In genomic region chr12:51888609-51889008, GRCm38 (mm10) we compare ENCODE assay signal across 30 mouse cellular contexts. TPM values are rescaled to one million over a fixed set of nuclear protein-coding genes. Genes with fewer than 3 reads are reported as not detected.
DNase-seq lines count a peak whose midpoint lies in the region; ATAC-seq and TF ChIP-seq lines count a peak whose summit lies in the region.
"Had no signal": no experiment of that assay in that cellular context is flagged by ENCODE, and none has a peak within 500 bp of the region (broad histone marks: within the 10 kb centered on the region; RNA-seq: fewer than 3 reads in every experiment).

No protein-coding gene starts in this region.

- no peak overlapping the region for H3K4me3 ChIP-seq in lung, embryonic 16.5 days (ENCODE audit: low read length)
- no peak overlapping the region for H3K4me3 ChIP-seq in thymus, adult 2 months (ENCODE audit: control insufficient read depth, insufficient read depth, low read length)
- H3K4me3 ChIP-seq: embryonic facial prominence, embryonic 10.5 days; embryonic facial prominence, embryonic 15.5 days; forebrain, embryonic 12.5 days; heart, embryonic 10.5 days; heart, embryonic 15.5 days; hindbrain, embryonic 12.5 days; limb, embryonic 12.5 days; liver, embryonic 15.5 days; neural tube, embryonic 15.5 days had no signal

- H3K9me3 ChIP-seq in lung, embryonic 16.5 days (ENCODE audit: control insufficient read depth, low read length) = no peaks in the 10 kb centered on the region
- H3K9me3 ChIP-seq: embryonic facial prominence, embryonic 10.5 days; embryonic facial prominence, embryonic 15.5 days; forebrain, embryonic 12.5 days; heart, embryonic 10.5 days; heart, embryonic 15.5 days; hindbrain, embryonic 12.5 days; limb, embryonic 12.5 days; liver, embryonic 15.5 days; neural tube, embryonic 15.5 days had no signal

- no peaks in the 10 kb centered on the region for H3K27me3 ChIP-seq in lung, embryonic 16.5 days (ENCODE audit: control insufficient read depth, insufficient read depth, low read depth, low read length)
- H3K27me3 ChIP-seq in thymus, adult 2 months (ENCODE audit: control insufficient read depth, insufficient read depth, low read length) = no peaks in the 10 kb centered on the region
- H3K27me3 ChIP-seq: embryonic facial prominence, embryonic 15.5 days; forebrain, embryonic 12.5 days; heart, embryonic 15.5 days; hindbrain, embryonic 12.5 days; limb, embryonic 12.5 days; liver, embryonic 15.5 days; neural tube, embryonic 15.5 days had no signal

- H3K27ac ChIP-seq in lung, embryonic 16.5 days (ENCODE audit: low read length) = no peak overlapping the region
- H3K27ac ChIP-seq in thymus, adult 2 months (ENCODE audit: control insufficient read depth, insufficient read depth, low read length) = peak overlapping the region; percentile 97
- H3K27ac ChIP-seq: embryonic facial prominence, embryonic 10.5 days; embryonic facial prominence, embryonic 15.5 days; forebrain, embryonic 12.5 days; heart, embryonic 10.5 days; heart, embryonic 15.5 days; hindbrain, embryonic 12.5 days; hindbrain, postnatal 0 days; kidney, postnatal 0 days; limb, embryonic 12.5 days; liver, embryonic 15.5 days; neural tube, embryonic 15.5 days had no signal

- no peak for TF ChIP-seq CTCF in thymus, adult 2 months (IDR thresholded peaks at IDR 0.05; ENCODE audit: borderline replicate concordance, control insufficient read depth, extremely low read depth, insufficient read depth, low read length, poor library complexity)

- no peak for DNase-seq in lung, postnatal 36 days
- DNase-seq in thymus, adult 2 months = no peak
- no peak for DNase-seq in thymus, postnatal 25 days
- DNase-seq in induced T-regulatory cell, adult 2 months (ENCODE audit: low read depth) = peak; percentile 23
- no peak for DNase-seq in layer of hippocampus, postnatal 36 days
- DNase-seq: adrenal gland, postnatal 14 days; B cell, adult 2 months; cerebellum, adult 11-12 months; cerebellum, adult 9-11 months; gastrocnemius, postnatal 25 days; heart, adult 11 months; kidney, adult 8-10 months; lung, postnatal 14 days; midbrain, embryonic 14.5 days; retina, postnatal 1 day; thymus, postnatal 14 days had no signal

- ATAC-seq in lung, embryonic 16.5 days (ENCODE audit: low read depth) = peak; percentile 75
- no peak for ATAC-seq in megakaryocyte progenitor cell, adult 5-6 weeks (replicated peaks; ENCODE audit: poor library complexity)
- ATAC-seq: hindbrain, postnatal 0 days; intestine, embryonic 16.5 days had no signal

- TF ChIP-seq POLR2A in thymus, adult 2 months (IDR thresholded peaks at IDR 0.05; ENCODE audit: control insufficient read depth, extremely low read depth, insufficient read depth, low read length, poor library complexity) = no peak

- H3K4me2 ChIP-seq in lung, embryonic 16.5 days (ENCODE audit: low read depth, low read length) = no peak overlapping the region
- H3K4me2 ChIP-seq: embryonic facial prominence, embryonic 15.5 days; forebrain, embryonic 12.5 days; heart, embryonic 15.5 days; hindbrain, embryonic 12.5 days; limb, embryonic 12.5 days; liver, embryonic 15.5 days; neural tube, embryonic 15.5 days had no signal

- WGBS in lung, embryonic 16.5 days = 63% methylated on average over 12 of the region's 12 CpGs
- 82% methylated on average over 12 of the region's 12 CpGs for WGBS in thymus, adult 2 months

- H3K4me1 ChIP-seq in lung, embryonic 16.5 days (replicated peaks; ENCODE audit: control insufficient read depth, insufficient read depth, low read length) = peaks cover 2% of the 10 kb centered on the region; the same call in 1 of the 2 replicates
- H3K4me1 ChIP-seq in thymus, adult 2 months (replicated peaks; ENCODE audit: control insufficient read depth, insufficient read depth, low read length) = peaks cover 20% of the 10 kb centered on the region
- H3K4me1 ChIP-seq: embryonic facial prominence, embryonic 10.5 days; embryonic facial prominence, embryonic 15.5 days; forebrain, embryonic 12.5 days; heart, embryonic 10.5 days; heart, embryonic 15.5 days; hindbrain, embryonic 12.5 days; limb, embryonic 12.5 days; neural tube, embryonic 15.5 days had no signal

- H3K9ac ChIP-seq in lung, embryonic 16.5 days (ENCODE audit: low read length) = no peak overlapping the region
- H3K9ac ChIP-seq: embryonic facial prominence, embryonic 15.5 days; forebrain, embryonic 12.5 days; heart, embryonic 15.5 days; hindbrain, embryonic 12.5 days; limb, embryonic 12.5 days; liver, embryonic 15.5 days; neural tube, embryonic 15.5 days had no signal

- H3K36me3 ChIP-seq in lung, embryonic 16.5 days (ENCODE audit: control insufficient read depth, insufficient read depth, low read length) = peaks cover 12% of the 10 kb centered on the region; the same call in 1 of the 2 replicates
- H3K36me3 ChIP-seq in thymus, adult 2 months (ENCODE audit: control insufficient read depth, insufficient read depth, low read length) = no peaks in the 10 kb centered on the region

RNA-seq across cellular contexts. Expression of gene Hectd1, which starts 59.3 kb away (rescaled TPM):
- 36.0 and 38.0 TPM in 2 replicates for polyA plus RNA-seq in lung, embryonic 16.5 days (2015; fragmentation: Nextera tagmentation; extraction: Ambion mirVana)
- polyA plus RNA-seq in thymus, adult 2 months (2012; rRNA removed) = 27.7 and 29.6 TPM in 2 replicates
- 10 to 100 TPM; 84.0 to 85.7 TPM for total RNA-seq in layer of hippocampus, postnatal 36 days (2021)
- total RNA-seq in megakaryocyte progenitor cell, adult 5-6 weeks (2015) = 50.5 and 58.2 TPM in 2 replicates
- total RNA-seq in megakaryocyte progenitor cell, adult 5-6 weeks (2017) = 83.8 and 108 TPM in 2 replicates
